Mouse (Mus musculus) right cerebral cortex, postnatal 25 days (tissue): ENCODE measurements around the gene Cpt1b.

Source experiments
- DNase-seq: peaks from one replicate; pipeline ENCODE4 v3.0.0; 2022

Cpt1b gene

DNA sequence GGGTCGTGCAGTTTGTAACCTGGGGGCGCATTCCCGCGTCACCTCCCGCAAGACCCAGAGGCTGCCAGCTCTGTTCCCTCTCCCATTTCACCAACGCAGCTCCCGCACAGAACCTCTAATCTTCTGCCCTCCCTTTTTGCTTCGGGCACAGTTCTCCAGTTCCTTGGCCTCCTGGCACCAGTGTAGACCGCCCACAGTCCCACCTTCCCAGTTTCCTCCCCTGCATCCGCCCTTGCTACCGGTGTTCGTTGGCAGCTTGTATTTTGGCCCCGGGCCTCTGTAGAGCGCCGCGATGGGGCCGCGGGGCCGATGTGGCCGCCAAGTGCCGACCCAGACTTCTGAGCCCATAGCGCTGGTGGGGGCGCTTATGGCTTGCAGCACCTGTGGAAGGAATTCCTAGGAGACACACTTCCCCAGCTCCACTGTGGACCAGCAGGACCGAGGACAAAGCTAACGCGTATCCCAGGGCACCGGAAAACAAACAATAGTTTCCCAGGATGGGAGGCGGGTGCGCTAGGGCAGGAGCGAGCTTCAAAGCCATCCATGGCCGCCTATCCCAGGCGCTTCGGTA lies 46.7 kb downstream of the Cpt1b start, which contains the start of gene Odf3b:
Odf3b (minus strand) TSS at position 452 of the 571 bp plus-strand sequence.
- DNase-seq: no peak

DNA sequence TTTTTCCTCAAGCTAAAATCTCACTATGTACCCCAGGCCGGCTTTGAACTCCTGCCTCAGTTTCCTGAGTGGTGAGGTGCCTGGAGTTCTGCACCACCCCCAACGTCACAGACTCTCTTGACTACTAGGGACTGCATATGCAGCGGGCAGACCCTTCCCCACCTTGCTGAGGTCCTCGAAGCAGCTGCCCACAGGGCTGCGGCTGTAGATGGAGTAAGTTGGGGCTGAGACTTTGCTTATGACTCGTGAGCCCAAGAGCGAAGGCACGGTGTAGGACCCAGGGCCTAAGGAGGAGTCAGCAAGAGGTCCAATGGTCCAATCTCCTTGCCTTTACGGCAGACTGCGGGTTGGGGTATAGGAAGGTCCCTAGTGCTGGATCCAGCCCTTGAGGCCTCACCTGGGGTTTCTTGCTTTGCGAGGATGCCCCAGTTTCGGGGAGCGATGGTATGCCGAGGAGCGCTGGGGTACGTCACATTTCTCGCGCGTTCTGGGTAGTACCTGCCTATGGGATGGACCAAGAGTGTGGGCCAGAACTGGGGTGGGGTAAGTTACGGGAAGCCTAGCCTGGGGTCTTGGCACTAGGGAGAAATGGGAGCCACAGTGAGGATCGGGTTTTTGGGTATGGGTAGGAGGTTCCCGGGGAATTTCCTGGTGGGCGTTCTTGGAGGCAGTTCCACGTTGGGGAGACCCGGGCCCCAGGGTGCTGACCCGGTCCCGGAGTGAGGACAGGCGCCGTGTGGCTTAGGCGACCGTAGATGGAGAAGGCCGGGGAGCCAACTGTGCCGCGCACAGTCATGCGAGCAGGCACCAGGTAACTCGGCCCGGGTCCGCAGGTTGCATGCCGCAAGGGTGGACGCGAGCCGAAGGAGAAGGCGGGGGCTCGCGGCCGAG lies 47.5 kb downstream of the Cpt1b start:
- no peak for DNase-seq

DNA sequence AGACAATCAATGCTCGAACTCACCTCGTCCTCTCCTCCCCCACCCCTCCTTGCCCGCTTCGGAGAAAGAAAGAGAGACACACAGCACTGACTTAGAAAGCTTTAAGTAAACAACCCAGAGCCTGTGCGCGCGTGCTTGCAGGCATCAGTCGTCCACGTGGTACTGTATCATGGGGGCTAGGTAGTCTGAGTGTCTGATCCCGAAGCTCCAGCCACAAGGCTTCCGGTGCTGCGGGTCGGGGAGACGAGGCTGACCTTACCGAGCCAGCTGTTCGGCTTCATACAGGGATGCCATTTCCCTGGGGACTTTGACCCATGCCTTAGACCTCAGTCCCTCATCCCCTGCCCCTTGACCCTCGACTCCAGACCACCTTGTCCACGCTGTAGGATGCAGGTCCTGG lies 48.3 kb downstream of the Cpt1b start:
- no peak for DNase-seq

DNA sequence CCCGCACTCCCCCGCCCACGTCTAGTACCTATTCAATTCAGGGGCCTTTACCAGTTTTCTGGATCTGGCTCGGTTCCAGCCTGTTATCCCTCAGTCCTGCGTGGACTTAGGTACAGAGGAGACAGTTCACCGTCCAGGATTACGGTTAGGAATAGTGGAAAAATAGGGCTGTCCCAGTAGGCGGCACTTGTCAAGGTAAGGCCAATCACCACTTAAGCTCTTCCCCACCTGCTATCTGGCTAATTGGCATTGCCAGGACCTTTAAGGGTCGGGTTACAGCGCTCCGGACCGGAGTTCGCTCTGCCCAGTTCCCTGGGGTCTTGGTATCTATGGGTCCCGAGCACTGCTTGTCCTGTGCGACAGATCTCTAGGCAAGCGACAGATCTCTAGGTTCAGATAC lies 48.7 kb downstream of the Cpt1b start, which contains the start of gene Tymp:
Tymp (minus strand) TSS at position 83 of the 400 bp plus-strand sequence.
- no peak for DNase-seq

DNA sequence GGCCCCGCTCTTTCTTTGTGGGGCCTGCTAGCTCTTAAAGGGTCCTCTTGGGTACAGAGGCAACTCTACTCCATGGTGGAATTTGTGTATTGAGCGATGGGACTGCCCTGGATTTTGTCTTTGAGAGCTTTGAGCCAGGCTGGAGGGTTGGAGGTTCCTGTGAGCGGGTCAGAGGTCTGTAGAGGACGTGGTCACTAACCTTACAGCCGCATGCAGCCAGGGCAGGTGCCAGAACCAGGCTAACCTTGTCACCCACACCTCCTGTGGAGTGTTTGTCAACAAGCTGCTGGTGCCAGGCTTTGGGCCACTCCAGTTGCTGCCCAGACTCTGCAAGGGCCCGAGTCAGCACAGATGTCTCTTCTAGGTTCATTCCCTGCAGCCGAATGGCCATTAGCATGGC lies 49.6 kb downstream of the Cpt1b start:
- DNase-seq: no peak

DNA sequence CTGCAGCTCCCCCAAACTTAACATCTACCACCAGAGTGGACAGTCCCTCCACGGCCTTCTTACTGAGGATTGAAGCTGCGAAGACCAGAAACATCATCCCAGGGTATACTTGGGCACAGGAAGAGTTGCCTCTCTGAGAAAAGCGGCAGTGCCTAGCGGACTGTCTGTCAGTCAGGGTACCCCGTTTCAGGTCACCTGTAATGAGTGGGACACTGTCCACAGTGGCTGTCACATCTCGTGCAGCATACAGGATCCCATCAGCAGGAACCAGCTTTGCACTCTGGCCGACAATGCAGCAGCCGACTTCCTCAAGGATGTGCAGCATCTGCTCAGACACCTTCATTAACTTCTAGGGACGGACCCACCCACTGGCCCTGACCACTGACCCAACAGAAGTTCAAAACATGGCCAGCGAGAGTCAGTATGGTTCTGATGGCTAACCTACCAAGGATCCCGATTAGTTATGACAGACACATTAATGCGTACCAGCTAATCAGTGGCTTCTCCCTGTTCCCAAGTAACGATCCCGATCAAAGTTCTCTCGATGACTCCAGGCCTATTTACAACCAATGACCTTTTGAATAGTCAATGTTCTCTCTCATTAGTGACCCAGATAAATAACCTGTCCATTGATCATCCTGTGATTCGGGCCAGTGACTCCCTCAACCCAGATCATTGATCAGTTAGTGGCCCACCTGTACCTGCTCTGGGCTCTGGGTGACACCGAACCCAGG lies 50.7 kb downstream of the Cpt1b start:
- DNase-seq: no peak

DNA sequence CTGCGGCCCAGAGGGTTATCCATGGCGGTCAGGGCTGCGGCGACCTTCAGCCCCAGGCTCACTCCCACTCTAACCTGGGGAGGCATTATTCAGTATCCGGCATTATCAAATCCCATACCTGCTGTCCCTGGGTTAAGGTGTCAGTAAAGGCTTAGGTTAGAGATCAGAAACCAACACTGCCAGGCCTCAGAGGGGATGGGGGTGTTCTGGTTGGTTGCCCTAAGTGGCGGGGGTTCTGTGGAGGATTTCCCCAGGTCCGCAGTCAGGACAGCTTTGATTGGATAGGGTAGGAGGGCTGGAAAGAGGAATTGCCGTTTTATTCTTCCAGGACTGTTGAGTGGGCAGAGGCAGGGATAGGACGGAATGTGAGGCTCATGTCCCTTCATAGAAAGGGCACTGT lies 51.3 kb downstream of the Cpt1b start:
- DNase-seq: no peak

DNA sequence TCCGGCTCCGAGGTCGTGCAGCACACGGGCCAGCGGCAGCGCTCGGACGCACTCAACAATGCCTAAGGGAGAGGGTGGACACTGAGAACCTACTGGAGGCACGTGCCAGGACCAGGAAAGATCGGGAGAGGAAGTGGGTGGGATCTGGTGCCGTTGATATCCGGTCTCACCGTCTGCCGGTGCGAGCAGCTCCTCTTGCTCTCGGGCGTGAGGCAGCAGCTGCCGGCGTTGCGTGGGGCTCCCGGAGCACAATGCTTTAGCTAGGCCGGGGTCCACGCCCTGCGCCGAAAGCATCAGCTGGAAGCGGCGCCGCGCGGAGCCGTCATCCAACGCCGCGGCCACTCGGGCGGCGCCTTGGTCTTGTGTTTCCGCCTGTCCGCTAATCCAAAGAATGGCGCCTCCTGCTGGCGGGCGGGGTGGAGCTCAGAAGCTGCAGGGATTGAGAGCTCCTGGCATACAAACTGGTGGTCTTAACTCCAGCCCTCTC lies 51.9 kb downstream of the Cpt1b start, which contains the start of gene Sco2:
Sco2 (minus strand) TSS at position 85 of the 487 bp plus-strand sequence.
- peak; percentile 90 for DNase-seq

DNA sequence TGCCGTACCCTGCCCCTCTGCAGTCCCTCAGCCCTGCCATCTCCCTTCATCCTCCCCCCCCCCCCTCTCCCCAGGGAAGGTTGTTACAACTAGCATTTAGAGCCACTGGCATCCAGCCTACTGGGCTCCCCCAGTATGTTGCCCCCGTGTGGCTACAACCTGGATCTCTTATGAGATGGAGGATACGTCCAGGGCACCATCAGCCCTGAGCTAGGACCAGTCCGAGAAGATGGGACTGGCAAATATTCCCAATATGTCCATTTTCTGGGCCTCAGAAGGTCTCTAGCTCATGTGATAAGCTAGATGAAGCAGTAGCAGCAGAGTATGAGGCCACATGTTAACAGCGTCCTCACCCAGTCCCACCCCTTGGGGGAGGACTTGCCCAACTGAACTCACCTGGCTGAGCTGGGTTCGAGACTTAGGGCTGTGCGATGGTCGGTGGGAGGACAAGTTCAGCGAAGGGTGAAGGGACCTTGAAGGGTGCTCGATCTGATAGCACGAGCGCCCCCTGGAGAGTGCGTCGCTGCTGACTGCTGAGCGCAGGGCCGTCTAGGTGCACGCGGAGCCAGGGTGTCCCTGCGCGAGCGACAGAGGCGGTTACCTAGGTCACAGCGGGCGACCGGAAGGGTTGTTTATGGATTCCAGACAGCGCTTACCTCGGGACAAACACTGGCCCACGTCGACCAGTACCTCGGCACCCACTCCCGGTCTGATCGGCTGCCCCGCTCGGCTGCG lies 52.5 kb downstream of the Cpt1b start:
- DNase-seq: peak; percentile 79

DNA sequence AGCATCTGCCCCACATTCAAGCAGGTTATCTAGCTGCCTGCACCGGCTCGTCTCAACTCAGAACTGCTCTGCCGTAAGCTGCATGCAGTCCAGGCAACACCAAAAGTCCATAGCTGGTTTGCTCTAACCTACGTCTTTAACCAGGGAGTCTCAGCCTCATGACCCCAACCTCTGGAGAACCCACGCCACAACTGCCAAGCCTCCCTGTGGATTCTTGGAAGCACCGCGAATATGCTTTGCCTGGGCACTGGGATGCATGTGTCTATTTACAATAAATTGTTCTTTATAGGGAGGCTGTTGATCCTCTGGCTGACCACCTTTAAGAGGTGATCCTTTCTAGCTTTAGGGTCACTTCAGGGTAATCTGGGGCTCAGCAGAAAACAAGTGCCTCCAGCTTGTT lies 53.1 kb downstream of the Cpt1b start:
- DNase-seq: no peak

DNA sequence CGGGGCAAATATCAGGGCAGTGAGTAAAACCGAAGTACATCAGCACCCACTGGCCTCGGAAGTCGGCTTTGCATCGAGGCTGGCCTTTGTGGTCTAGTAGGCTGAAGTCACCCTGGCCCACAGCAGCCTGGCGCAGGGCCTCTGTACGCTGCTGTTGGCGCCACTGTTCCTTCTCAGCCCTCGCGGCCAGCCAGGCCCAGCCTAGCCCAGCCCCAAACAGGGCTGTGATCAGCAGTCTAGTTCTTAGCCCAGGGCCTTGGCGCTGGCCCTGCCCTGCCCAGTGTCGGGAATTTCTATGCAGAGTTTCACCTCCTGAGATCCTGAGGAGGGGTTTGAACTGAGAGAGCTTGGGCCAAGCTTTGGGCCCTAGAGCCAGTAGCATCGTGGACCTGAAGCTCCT lies 53.6 kb downstream of the Cpt1b start:
- DNase-seq: no peak
